In genomic region chr15:81810150-81810549, GRCm38 (mm10) we compare ENCODE assay signal across 7 mouse cellular contexts. TPM values are rescaled to one million over a fixed set of nuclear protein-coding genes. Genes with fewer than 3 reads are reported as not detected.
DNase-seq lines count a peak whose midpoint lies in the region; ATAC-seq and TF ChIP-seq lines count a peak whose summit lies in the region.

No protein-coding gene starts in this region.

- H3K4me3 ChIP-seq in intestine, embryonic 16.5 days (ENCODE audit: low read length), result peak overlapping the region; percentile 79
- peak overlapping the region; percentile 69 for H3K4me3 ChIP-seq in small intestine, adult 2 months (ENCODE audit: low read depth, low read length)

- no peaks in the 10 kb centered on the region for H3K9me3 ChIP-seq in intestine, embryonic 16.5 days (ENCODE audit: control insufficient read depth, low read length)

- DNase-seq in adrenal gland, adult 8-10 months, result peak; percentile 90
- peak; percentile 32 for DNase-seq in embryo, embryonic 11.5 days (ENCODE audit: low read depth, low spot score)
- DNase-seq in gonadal fat pad, adult 2 months (ENCODE audit: low read depth), result peak; percentile 87
- peak; percentile 71 to 92 for DNase-seq in left cerebral cortex, postnatal 14 days (ENCODE audit: low spot score in 2 of 2)
- DNase-seq in mesoderm, embryonic 11.5 days (ENCODE audit: low read depth, low spot score), result peak; percentile 71

- H3K9ac ChIP-seq in intestine, embryonic 16.5 days (ENCODE audit: low read depth, low read length), result peak overlapping the region; percentile 71

- H3K27me3 ChIP-seq in intestine, embryonic 16.5 days (replicated peaks; ENCODE audit: control insufficient read depth, insufficient read depth, low read length), result no peaks in the 10 kb centered on the region
- H3K27me3 ChIP-seq in small intestine, adult 2 months (ENCODE audit: control insufficient read depth, insufficient read depth, low read length), result no peaks in the 10 kb centered on the region

- peak; percentile 40; the same call in 1 of the 2 replicates for TF ChIP-seq POLR2A in small intestine, adult 2 months (IDR thresholded peaks at IDR 0.05; ENCODE audit: low read depth, low read length)

- peak overlapping the region; percentile 94 for H3K27ac ChIP-seq in intestine, embryonic 16.5 days (ENCODE audit: low read length)
- H3K27ac ChIP-seq in small intestine, adult 2 months (ENCODE audit: insufficient read depth, low read depth, low read length), result peak overlapping the region; percentile 99

- intact Hi-C loops in left cerebral cortex, postnatal 14 days (cut with DNase I), result loop anchor here (5.0 kb wide), 1 partner anchor 113 kb away; the partner anchor contains the start of gene Chadl

- H3K4me1 ChIP-seq in intestine, embryonic 16.5 days (ENCODE audit: control insufficient read depth, insufficient read depth, low read length), result peaks cover 28% of the 10 kb centered on the region
- H3K4me1 ChIP-seq in small intestine, adult 2 months (ENCODE audit: control insufficient read depth, insufficient read depth, insufficient read length, low read length), result peaks cover 8% of the 10 kb centered on the region

- TF ChIP-seq CTCF in small intestine, adult 2 months (IDR thresholded peaks at IDR 0.05; ENCODE audit: extremely low read depth, insufficient read length, insufficient replicate concordance, low read depth, low read length), result no peak

- peak; percentile 47 for ATAC-seq in intestine, embryonic 16.5 days

- H3K36me3 ChIP-seq in intestine, embryonic 16.5 days (ENCODE audit: control insufficient read depth, insufficient read depth, low read length), result peaks cover under 1% of the 10 kb centered on the region; the same call in 1 of the 2 replicates
- H3K36me3 ChIP-seq in small intestine, adult 2 months (ENCODE audit: control insufficient read depth, insufficient read depth, low read length), result peaks cover 5% of the 10 kb centered on the region

- H3K4me2 ChIP-seq in intestine, embryonic 16.5 days (ENCODE audit: low read depth, low read length), result peak overlapping the region; percentile 77

- 0% methylated on average over 10 of the region's 10 CpGs for WGBS in intestine, embryonic 16.5 days
- under 1% methylated on average over 10 of the region's 10 CpGs for WGBS in small intestine, adult 2 months

RNA-seq across cellular contexts. Expression of gene Tef, which starts 7.9 kb away (rescaled TPM):
- total RNA-seq in adrenal gland, adult 8-10 months (2022), result 100 to 1,000 TPM in 3 of 4 experiments, 10 to 100 TPM in 1; 93.1 to 190 (median 160) TPM
- polyA plus RNA-seq in gonadal fat pad, adult 2 months (2012; rRNA removed), result 60.0 and 63.8 TPM in 2 replicates
- polyA plus RNA-seq in intestine, embryonic 16.5 days (2015; fragmentation: Nextera tagmentation; extraction: Ambion mirVana), result 12.5 and 14.5 TPM in 2 replicates
- total RNA-seq in left cerebral cortex, postnatal 14 days (2021), result 100 to 1,000 TPM; 188 to 210 TPM
- polyA plus RNA-seq in small intestine, adult 2 months (2012; rRNA removed), result 5.6 and 9.4 TPM in 2 replicates

RNA-seq across cellular contexts. Expression of gene Tob2, which starts 48.4 kb away (rescaled TPM):
- 10 to 100 TPM; 63.9 to 97.0 (median 69.1) TPM for total RNA-seq in adrenal gland, adult 8-10 months (2022)
- 25.8 and 37.8 TPM in 2 replicates for polyA plus RNA-seq in gonadal fat pad, adult 2 months (2012; rRNA removed)
- polyA plus RNA-seq in intestine, embryonic 16.5 days (2015; fragmentation: Nextera tagmentation; extraction: Ambion mirVana), result 25.3 and 28.6 TPM in 2 replicates
- 10 to 100 TPM; 25.8 to 31.8 TPM for total RNA-seq in left cerebral cortex, postnatal 14 days (2021)
- polyA plus RNA-seq in small intestine, adult 2 months (2012; rRNA removed), result 14.7 and 33.2 TPM in 2 replicates

Comparison
In these comparisons a context has a peak if more than half of its experiments do, and no peak if none do; other contexts are left out.
1. Peak in every context shown above with its lines: DNase-seq, ATAC-seq, H3K4me3 ChIP-seq and H3K27ac ChIP-seq.
2. DNase-seq: peak in every context shown above with its lines; median percentile 90 in adrenal gland, adult 8-10 months; 87 in gonadal fat pad, adult 2 months; 82 in left cerebral cortex, postnatal 14 days; 71 in mesoderm, embryonic 11.5 days; 32 in embryo, embryonic 11.5 days.